Mouse (Mus musculus): ENCODE measurements around the gene Ctso. TPM values are rescaled to one million over a fixed set of nuclear protein-coding genes. Genes with fewer than 3 reads are reported as not detected.

Gene Ctso
- total RNA-seq, 2 experiments from 2014 or later, result 3.7 to 3.9 TPM

Other genes with a start within 250 kb of the Ctso start
- gene Tdo2, start 43.6 kb downstream of the Ctso start, total RNA-seq (2021), result not detected
- gene Asic5, start 49.7 kb downstream of the Ctso start, total RNA-seq (2021), result not detected
- gene Gucy1b1, start 142.1 kb downstream of the Ctso start, total RNA-seq (2021), result 1 to 10 TPM; 3.9 to 4.2 TPM
- 1 to 10 TPM; 5.8 to 7.0 TPM for gene Gucy1a1, start 213.2 kb downstream of the Ctso start, total RNA-seq (2021)

Data from gastrocnemius, postnatal 36 days (tissue).